19 mouse cellular contexts compared by ENCODE assay signal in genomic region chr5:100651486-100651885, GRCm38 (mm10). TPM values are rescaled to one million over a fixed set of nuclear protein-coding genes. Genes with fewer than 3 reads are reported as not detected.
A peak's percentile ranks its signal among the peaks of the same experiment; 100 is the strongest.
DNase-seq lines count a peak whose midpoint lies in the region; ATAC-seq and TF ChIP-seq lines count a peak whose summit lies in the region.
"Had no signal": no experiment of that assay in that cellular context is flagged by ENCODE, and none has a peak within 500 bp of the region (broad histone marks: within the 10 kb centered on the region; RNA-seq: fewer than 3 reads in every experiment).

No protein-coding gene starts in this region.

- peaks cover 18% of the 10 kb centered on the region for H3K36me3 ChIP-seq in small intestine, adult 2 months (ENCODE audit: control insufficient read depth, insufficient read depth, low read length)

- peaks cover 41% of the 10 kb centered on the region for H3K4me1 ChIP-seq in small intestine, adult 2 months (ENCODE audit: control insufficient read depth, insufficient read depth, insufficient read length, low read length)
- no peaks in the 10 kb centered on the region for H3K4me1 ChIP-seq in lung, adult 2 months (ENCODE audit: control insufficient read depth, insufficient read depth, low read length)
- H3K4me1 ChIP-seq: embryonic facial prominence, embryonic 12.5 days; forebrain, embryonic 12.5 days; hindbrain, embryonic 15.5 days had no signal

- peak; percentile 96 for ATAC-seq in activated CD4-positive, CD25-positive, alpha-beta regulatory T cell, adult 4 months
- no peak for ATAC-seq in erythroblast, adult 5-6 weeks (replicated peaks; ENCODE audit: low FRiP score, poor library complexity, severe bottlenecking)
- ATAC-seq: forebrain, embryonic 16.5 days had no signal

- no peaks in the 10 kb centered on the region for H3K27me3 ChIP-seq in small intestine, adult 2 months (ENCODE audit: control insufficient read depth, insufficient read depth, low read length)
- H3K27me3 ChIP-seq: embryonic facial prominence, embryonic 12.5 days; forebrain, embryonic 12.5 days; heart, embryonic 15.5 days; hindbrain, embryonic 15.5 days had no signal

- TF ChIP-seq POLR2A in small intestine, adult 2 months (IDR thresholded peaks at IDR 0.05; ENCODE audit: low read depth, low read length), result no peak
- TF ChIP-seq POLR2A in lung, adult 2 months (IDR thresholded peaks at IDR 0.05; ENCODE audit: borderline replicate concordance, extremely low read depth, low read depth, low read length), result no peak

- DNase-seq in CD4-positive helper T cell, adult 2 months (ENCODE audit: low read depth, low spot score), result peak; percentile 76
- DNase-seq in CD4-positive, CD25-positive, alpha-beta regulatory T cell, adult 2 months (ENCODE audit: low read depth, low spot score), result peak; percentile 82
- DNase-seq in lung, adult 2 months, result no peak
- DNase-seq: adrenal gland, postnatal 10 days; cerebellum, adult 11-12 months; cerebellum, adult 9-10 months; cerebellum, postnatal 25 days; gastrocnemius, postnatal 10 days; heart, adult 2 months; heart, postnatal 14 days had no signal

- peak overlapping the region; percentile 94 for H3K27ac ChIP-seq in small intestine, adult 2 months (ENCODE audit: insufficient read depth, low read depth, low read length)
- H3K27ac ChIP-seq: embryonic facial prominence, embryonic 12.5 days; forebrain, embryonic 12.5 days; heart, adult 2 months; heart, embryonic 15.5 days; hindbrain, embryonic 10.5 days; hindbrain, embryonic 15.5 days had no signal

- WGBS in small intestine, adult 2 months, result 72% methylated on average over 10 of the region's 10 CpGs
- 73% methylated on average over 10 of the region's 10 CpGs for WGBS in lung, adult 2 months

- TF ChIP-seq CTCF in small intestine, adult 2 months (IDR thresholded peaks at IDR 0.05; ENCODE audit: extremely low read depth, insufficient read length, insufficient replicate concordance, low read depth, low read length), result no peak
- no peak for TF ChIP-seq CTCF in lung, adult 2 months (IDR thresholded peaks at IDR 0.05; ENCODE audit: insufficient read depth, low read length)

- H3K4me3 ChIP-seq in small intestine, adult 2 months (ENCODE audit: low read depth, low read length), result no peak overlapping the region; the same call in 1 of the 2 replicates
- H3K4me3 ChIP-seq in lung, adult 2 months (replicated peaks; ENCODE audit: extremely low read depth, low read depth, low read length), result no peak overlapping the region
- H3K4me3 ChIP-seq: embryonic facial prominence, embryonic 12.5 days; forebrain, embryonic 12.5 days; heart, adult 2 months; heart, embryonic 15.5 days; hindbrain, embryonic 10.5 days; hindbrain, embryonic 15.5 days had no signal

RNA-seq across cellular contexts. Expression of gene Coq2, which starts 23.5 kb away (rescaled TPM):
- 1 to 10 TPM; 8.2 to 9.2 TPM for polyA plus RNA-seq in activated CD4-positive, CD25-positive, alpha-beta regulatory T cell, adult 4 months (2017; shearing (Covaris generic))
- 71.5 and 86.2 TPM in 2 replicates for polyA plus RNA-seq in small intestine, adult 2 months (2012; rRNA removed)
- polyA plus RNA-seq in lung, adult 2 months (2012; rRNA removed), result 67.7 and 97.9 TPM in 2 replicates
- total RNA-seq in erythroblast, adult 5-6 weeks (2015; ENCODE audit: low replicate concordance), result 3.5 and 6.1 TPM in 2 replicates
- total RNA-seq in erythroblast, adult 5-6 weeks (2017; ENCODE audit: low replicate concordance), result 3.2 and 8.3 TPM in 2 replicates
